Mouse (Mus musculus): ENCODE measurements around the gene Dppa3.
A peak's percentile ranks its signal among the peaks of the same experiment; 100 is the strongest.

Gene Dppa3

DNA sequence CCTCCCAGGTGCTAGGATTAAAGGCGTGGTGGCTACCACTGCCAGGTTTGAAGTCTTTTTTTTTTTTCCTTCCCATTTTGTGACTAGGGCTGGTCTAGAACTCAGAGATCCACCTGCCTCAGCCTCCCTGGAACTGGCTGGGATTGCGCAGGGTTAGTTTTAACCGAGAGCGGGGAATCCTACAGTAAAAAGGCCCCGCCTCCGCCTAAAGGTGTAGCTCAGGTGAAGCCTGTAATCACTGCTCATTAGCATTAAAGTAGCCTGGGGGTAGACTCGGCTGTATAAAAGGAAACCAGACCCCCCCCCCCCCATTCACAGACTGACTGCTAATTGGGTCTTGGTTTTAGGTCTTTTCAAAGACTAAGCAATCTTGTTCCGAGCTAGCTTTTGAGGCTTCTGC is at the start of gene Dppa3:
TSS of gene Dppa3 (plus strand) at position 301 of the 400 bp plus-strand sequence.
- DNase-seq: no peak

DNA sequence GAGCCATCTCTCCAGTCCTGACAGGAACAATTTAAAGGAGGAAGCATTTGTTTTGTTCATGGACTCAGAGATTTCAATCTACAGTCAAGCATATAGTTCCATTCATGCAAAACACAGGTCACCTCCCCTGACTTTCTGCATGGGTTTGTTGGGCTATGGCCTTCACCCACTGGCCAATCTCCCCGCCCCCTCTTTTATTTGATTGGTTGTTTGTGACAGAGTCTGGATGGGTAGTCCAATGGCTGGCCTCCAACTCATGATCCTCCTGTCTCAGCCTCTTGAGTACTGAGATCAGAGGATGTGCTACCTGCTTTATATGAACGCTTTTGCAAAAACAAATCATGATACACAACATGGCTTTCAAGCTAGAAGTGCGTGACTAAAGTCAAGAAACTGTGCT is 49.2 kb upstream of the Dppa3 start:
- no peak for DNase-seq

- DNase-seq: no peak
These were observed 47.1 kb upstream of the Dppa3 start for GRCm38 (mm10) chr6:122579086-122579485.

- DNase-seq: no peak
These were observed 35.0 kb upstream of the Dppa3 start for GRCm38 (mm10) chr6:122591027-122591758.

DNA sequence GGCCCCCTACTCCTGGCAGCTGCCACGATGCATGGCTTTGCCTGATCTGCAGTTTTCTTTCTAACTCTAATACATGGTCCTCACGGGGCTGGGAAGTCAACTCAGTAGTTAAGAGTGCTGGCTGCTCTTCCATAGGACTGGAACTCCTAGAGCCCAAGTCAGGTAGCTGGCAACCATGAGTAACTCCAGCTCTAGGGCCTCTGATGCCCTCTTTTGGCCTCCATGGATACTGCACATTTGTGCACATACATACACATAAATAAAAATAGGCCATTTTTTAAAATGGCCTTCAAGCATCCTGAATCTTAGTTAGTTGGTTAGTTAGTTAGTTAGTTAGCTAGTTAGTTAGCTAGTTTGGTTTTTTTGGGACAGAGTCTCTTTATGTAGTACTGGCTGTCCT is 33.3 kb upstream of the Dppa3 start:
- DNase-seq: peak; percentile 16

DNA sequence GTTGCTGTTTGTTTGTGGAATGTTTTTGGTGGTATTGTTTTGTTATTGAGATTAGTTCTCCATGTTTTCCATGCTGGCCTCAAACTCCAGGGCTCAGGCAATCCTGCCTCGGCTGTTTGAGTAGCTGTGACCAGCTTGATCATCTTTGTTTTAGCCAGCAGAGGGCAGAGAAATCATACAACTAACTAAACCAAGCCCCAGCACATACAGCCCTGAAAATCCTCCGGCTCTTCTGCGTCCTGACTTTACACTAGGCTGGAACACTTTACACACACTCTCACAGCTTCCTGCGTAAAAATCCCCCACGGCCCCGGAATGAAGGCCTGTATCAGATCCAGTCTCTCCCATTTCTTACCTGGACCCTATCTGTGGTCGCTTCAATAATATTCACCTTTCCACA is 30.6 kb upstream of the Dppa3 start:
- DNase-seq: peak; percentile 14

- DNase-seq: no peak
These were observed 29.6 kb upstream of the Dppa3 start for GRCm38 (mm10) chr6:122596608-122597007.

DNA sequence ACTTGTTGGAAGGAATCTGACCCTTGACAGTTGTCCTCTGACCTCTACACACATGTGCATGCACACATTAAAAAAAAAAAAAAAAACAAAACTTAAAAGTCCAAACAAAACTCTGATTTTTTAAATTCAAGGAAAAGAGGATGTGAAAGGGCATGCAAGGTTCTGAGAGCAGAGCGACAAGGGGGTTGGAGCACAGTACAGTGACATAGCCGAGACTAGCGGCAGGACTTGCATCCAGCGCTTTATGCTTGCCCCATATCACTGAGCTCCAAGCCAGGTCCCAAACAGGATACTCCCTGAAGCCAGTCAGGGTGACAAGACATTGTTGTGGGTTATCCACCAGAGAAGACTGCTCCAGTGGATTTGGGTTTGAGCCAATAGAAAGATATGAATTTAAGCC is 28.2 kb upstream of the Dppa3 start:
- DNase-seq: no peak

DNA sequence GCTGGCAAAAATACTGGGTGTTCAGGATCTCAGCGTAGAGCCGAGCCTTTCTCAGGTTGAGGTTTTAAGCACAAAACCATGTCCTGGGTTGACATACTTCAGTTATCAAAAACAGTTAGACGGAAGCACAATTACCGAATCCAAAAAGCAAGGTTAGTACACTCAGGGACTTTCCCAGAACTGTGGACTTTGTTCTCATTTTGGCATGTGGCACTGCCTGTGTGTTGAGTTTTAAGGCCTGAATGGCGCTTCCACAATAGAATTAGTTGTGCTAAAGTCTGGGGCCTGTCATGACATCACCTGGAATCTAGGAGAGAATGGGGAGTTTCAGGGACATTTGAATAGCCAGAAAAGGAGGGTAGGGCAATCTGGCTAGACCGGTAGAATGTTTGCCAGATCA is 27.8 kb upstream of the Dppa3 start:
- no peak for DNase-seq

DNA sequence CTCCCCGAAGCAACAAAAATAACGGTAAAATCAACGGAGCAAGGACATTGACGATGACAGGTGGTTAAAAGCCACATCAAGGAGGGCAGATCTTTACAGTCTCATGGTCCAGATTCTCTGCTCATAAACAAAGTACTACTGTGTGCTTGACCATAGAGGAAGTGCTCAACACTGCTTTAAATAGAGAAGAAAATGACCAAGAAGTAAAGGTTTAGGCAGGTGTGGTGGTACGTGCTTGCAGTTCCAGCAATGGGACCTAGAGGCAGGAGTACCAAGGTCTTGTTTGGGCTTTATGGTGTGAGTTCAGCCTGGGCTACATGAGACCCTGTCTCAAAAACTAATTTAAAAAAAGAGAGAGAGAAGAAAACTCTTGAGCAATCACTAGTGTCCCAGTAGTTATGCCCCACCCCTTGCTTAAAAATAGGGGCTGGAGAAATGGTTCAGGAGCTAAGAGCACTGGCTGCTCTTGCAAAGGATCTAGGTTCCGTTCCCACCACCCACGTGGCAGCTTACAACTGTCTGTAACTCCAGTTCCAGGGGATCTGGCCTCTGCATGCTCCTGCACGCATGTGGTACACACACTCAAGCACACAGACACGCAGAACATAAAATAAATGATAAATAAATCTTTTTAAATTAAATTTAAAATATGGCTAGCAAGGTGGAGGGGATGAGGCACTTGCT is 27.0 kb upstream of the Dppa3 start:
- no peak for DNase-seq

- DNase-seq: no peak
These were observed 26.1 kb upstream of the Dppa3 start for GRCm38 (mm10) chr6:122600066-122600646.

- no peak for DNase-seq
These were observed 25.2 kb upstream of the Dppa3 start for GRCm38 (mm10) chr6:122601031-122601430.

GRCm38 (mm10) chr6:122601615-122602014 is 24.6 kb upstream of the Dppa3 start:
- DNase-seq: no peak

DNA sequence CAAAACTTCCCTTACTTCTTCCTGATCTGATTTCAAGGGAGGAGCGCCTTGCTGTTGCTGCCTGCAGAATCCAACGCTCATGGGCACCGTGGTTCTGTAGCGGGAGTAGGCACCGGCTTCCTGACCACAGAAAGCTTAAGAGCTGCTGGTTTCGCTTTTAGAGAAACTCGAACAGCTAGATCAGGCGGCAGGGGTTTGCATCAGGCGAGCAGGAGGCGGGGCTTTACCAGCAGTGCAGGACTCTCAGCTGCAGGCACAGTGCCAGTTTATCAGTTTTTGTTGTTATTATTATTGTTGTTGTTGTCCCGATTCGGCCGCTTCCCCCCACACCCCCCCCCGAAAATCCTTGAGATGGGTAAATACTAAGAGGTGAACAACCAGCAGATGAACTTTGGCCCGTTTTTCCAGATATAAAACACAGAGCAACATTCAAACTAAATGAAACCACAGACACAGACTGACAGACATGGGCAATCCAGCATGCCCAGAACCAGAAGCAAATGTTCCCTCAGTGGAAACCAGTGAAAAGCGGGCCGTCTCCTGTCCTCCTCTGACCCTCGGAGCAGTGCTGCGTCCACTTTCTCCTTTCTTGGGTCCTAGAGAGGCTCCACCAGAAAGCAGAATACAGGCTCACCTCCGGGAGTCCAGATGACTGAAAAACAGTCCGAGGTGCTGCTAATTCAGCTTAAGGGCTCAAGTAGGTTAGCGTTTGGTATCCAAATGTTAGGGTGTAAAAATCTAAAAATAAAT is 23.8 kb upstream of the Dppa3 start, which contains the start of gene Apobec1:
TSS of gene Apobec1 (minus strand) at position 203 of the 750 bp plus-strand sequence.
- peak; percentile 85 for DNase-seq

- no peak for DNase-seq
These were observed 23.3 kb upstream of the Dppa3 start for GRCm38 (mm10) chr6:122602992-122603322.

GRCm38 (mm10) chr6:122604260-122604659 is 21.9 kb upstream of the Dppa3 start:
- DNase-seq: no peak

GRCm38 (mm10) chr6:122605483-122605882 is 20.7 kb upstream of the Dppa3 start:
- peak; percentile 46 for DNase-seq

DNA sequence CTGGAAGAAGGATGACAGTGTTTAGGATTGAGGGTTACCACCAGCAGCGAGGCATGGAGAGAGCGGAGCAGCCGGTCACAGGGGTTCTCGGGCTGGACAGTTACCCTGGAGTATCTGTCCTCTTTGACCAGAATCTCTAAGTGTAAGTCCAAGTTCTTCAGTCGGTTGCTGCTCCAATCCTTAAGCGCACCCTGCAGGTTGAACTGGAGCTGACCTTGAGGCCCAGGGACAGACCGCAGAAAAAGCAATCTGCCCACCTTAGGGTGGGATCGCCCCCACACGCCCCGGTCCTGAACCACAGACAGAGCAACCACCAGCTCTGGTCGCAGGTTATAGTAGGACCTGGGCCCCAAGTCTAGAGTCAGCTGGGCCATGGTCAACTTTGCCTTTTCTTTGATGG is 19.5 kb upstream of the Dppa3 start:
- no peak for DNase-seq

DNA sequence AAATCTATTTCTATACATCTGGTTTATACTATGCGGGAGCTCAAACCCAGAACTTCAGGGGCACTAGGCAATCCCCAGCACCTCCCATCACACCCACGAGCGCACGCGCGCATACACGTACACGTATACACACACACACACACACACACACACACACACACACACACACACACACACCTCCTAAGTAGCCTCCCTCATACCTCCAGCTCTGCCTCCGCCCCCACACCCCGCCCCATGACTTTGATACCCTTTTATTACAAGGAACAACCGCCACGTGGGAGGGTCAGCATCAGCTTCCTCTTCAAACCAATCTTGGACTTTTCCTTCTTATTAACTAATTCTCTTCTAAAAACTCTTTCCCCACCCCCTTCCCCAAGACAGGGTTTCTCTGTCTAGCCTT is 18.5 kb upstream of the Dppa3 start:
- no peak for DNase-seq

DNA sequence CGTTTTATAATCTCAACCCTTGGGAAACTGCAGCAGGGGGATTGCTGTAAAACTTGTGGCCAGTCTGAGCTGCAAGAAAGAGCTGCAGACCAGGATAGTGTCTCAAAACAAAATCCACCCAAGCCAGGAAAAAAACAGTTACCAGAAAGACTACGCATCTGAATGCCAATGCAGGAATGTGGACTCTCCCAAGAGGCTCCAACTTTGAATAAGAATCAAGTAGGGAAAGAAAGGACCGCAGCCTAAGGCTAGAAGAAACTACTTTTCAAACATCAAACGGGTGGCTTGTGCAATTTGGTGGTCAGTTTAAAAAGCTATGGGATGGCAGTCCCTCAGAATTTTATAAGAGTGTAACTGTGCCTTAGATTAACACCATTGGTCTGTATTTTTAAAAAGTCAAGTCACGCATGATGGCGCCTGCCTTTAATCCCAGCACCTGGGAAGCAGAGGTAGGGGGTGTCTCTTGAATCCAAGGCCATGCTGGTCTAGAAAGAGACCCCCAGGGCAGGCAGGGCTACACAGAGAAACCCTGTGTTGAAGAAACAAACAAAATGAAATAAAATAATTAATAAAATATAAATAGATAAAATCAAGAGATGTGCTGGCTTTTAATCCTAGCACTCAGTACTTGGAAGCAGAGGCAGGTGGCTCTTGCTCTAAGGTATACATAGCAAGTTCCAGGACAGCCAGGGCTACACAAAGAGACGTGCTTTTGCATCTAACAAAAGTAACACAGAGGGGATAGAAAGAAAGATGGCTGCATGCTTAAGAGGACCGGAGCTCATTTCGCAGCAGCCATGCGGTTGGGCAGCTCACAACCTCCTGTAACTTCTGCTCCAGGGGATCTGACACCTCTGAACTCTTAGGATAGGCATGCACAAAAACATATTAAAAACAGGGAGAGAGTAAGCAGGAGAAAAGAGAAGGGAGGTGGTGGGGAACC is 17.5 kb upstream of the Dppa3 start:
- no peak for DNase-seq

GRCm38 (mm10) chr6:122609377-122609728 is 16.9 kb upstream of the Dppa3 start:
- no peak for DNase-seq

- no peak for DNase-seq
These were observed 16.4 kb upstream of the Dppa3 start, which contains the start of gene Gdf3 for GRCm38 (mm10) chr6:122609771-122610170. Gene Gdf3 (minus strand): TSS chr6:122610087.
